Mouse (Mus musculus) limb, embryonic 13.5 days (tissue): ENCODE results near the gene Zmynd8. TPM values are rescaled to one million over a fixed set of nuclear protein-coding genes. Genes with fewer than 3 reads are reported as not detected.

Source experiments
- ATAC-seq: fragments of 200-750 bp; cut with Nextera tagmentation; 2 replicates; pipeline ENCODE4 v1.8.0; 2017; ENCODE audit warnings: low read depth, moderate number of reproducible peaks, moderate TSS enrichment; ENCODE audit not compliant: low FRiP score
- H3K27ac ChIP-seq: fragments of 300-500 bp; sonication (generic); 2 replicates; pipeline ENCODE4 v1.5.1; 2015; ENCODE audit warnings: inconsistent platforms, mild to moderate bottlenecking, moderate library complexity
- H3K27me3 ChIP-seq: fragments of 300-500 bp; sonication (generic); 2 replicates; pipeline ENCODE4 v1.6.1; 2015; ENCODE audit warnings: mild to moderate bottlenecking, inconsistent platforms
- H3K36me3 ChIP-seq: fragments of 300-500 bp; sonication (generic); 2 replicates; pipeline ENCODE4 v1.6.1; 2015; ENCODE audit warnings: inconsistent platforms, mild to moderate bottlenecking, moderate library complexity
- H3K4me1 ChIP-seq: fragments of 300-500 bp; sonication (generic); 2 replicates; pipeline ENCODE4 v1.6.1; 2015; ENCODE audit warnings: inconsistent platforms
- H3K4me2 ChIP-seq: fragments of 300-500 bp; sonication (generic); replicated peaks from 2 replicates; pipeline ENCODE4 v1.6.1; 2015; ENCODE audit warnings: inconsistent platforms, mild to moderate bottlenecking, moderate library complexity
- H3K4me3 ChIP-seq: fragments of 300-500 bp; sonication (generic); 2 replicates; pipeline ENCODE4 v1.5.1; 2015; ENCODE audit warnings: moderate library complexity, mild to moderate bottlenecking, inconsistent platforms
- H3K9ac ChIP-seq: fragments of 300-500 bp; sonication (generic); 2 replicates; pipeline ENCODE4 v1.6.1; 2015; ENCODE audit warnings: mild to moderate bottlenecking, inconsistent platforms
- H3K9me3 ChIP-seq: fragments of 300-500 bp; sonication (generic); 2 replicates; pipeline ENCODE4 v1.6.1; 2016; ENCODE audit warnings: inconsistent platforms
- WGBS: fragments of 180-500 bp; shearing (Covaris S2); methylation state at CpG from one replicate; pipeline ENCODE4 v1.1.7; 2015; 5-methylcytosine and 5-hydroxymethylcytosine counted together
- polyA plus RNA-seq: library from polyadenylated mRNA; unstranded; fragments of >200 nt; fragmentation: Nextera tagmentation; extraction: Ambion mirVana; gene quantifications from 2 replicates; pipeline ENCODE4 v1.2.1, GENCODE M21; 2015

Gene Zmynd8
- 59.4 and 65.7 TPM in 2 replicates for polyA plus RNA-seq

- Histone ChIP-seq H3K36me3 (no peaks in the 10 kb centered on the region), H3K4me3 (no peak within 1 kb of the TSS), H3K9ac (no peak within 1 kb of the TSS), H3K9me3 (no peaks in the 10 kb centered on the region), H3K27me3 (no peaks in the 10 kb centered on the region), H3K27ac (peak within 1 kb of the TSS; percentile 82; the same call in 1 of the 2 replicates), H3K4me2 (no peak within 1 kb of the TSS), H3K4me1 (peaks cover 30% of the 10 kb centered on the region)
- no peak for ATAC-seq
- WGBS, result 38% methylated on average over 23 of the region's 23 CpGs
These were observed at the start of gene Zmynd8 for GRCm38 (mm10) chr2:165898202-165899194. Zmynd8 (minus strand) TSS chr2:165899016.

GRCm38 (mm10) chr2:165948007-165948406 is 49.2 kb upstream of the Zmynd8 start:
- Histone ChIP-seq H3K27ac (no peak overlapping the region), H3K4me1 (peaks cover 4% of the 10 kb centered on the region; the same call in 1 of the 2 replicates), H3K4me3 (no peak overlapping the region), H3K36me3 (no peaks in the 10 kb centered on the region), H3K9ac (no peak overlapping the region), H3K4me2 (no peak overlapping the region), H3K27me3 (no peaks in the 10 kb centered on the region), H3K9me3 (no peaks in the 10 kb centered on the region)
- ATAC-seq, result no peak
- WGBS, result 57% methylated on average over 1 of the region's 1 CpGs

DNA sequence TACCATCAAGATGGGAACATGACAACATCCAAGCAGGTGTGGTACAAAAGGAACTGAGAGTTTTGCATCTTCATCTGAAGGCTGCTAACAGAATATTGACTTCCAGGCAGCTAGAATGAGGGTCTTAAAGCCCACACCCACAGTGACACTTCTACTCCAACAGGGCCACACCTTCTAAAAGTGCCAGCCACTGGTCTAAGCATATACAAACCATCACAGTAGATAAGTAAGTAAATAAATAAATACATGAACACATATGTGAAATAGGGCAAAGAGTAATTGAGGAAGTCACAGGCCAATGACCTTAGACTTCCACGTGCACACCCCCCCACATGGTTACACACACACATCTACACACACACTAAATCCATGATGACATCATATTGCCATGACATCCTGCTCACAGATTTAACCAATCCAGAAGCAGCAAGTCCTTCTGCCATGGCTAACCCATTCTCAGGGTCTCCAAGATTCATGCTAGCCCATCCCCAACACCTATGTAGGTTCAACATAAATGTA is 47.3 kb upstream of the Zmynd8 start:
- peaks cover 4% of the 10 kb centered on the region; the same call in 1 of the 2 replicates for H3K4me1 ChIP-seq
- H3K27ac ChIP-seq, result no peak overlapping the region
- H3K36me3 ChIP-seq, result no peaks in the 10 kb centered on the region
- no peak overlapping the region for H3K4me2 ChIP-seq
- WGBS, result 81% methylated on average over 1 of the region's 1 CpGs
- no peak overlapping the region for H3K4me3 ChIP-seq
- H3K9me3 ChIP-seq, result no peaks in the 10 kb centered on the region
- no peak overlapping the region for H3K9ac ChIP-seq
- no peak for ATAC-seq
- H3K27me3 ChIP-seq, result no peaks in the 10 kb centered on the region

DNA sequence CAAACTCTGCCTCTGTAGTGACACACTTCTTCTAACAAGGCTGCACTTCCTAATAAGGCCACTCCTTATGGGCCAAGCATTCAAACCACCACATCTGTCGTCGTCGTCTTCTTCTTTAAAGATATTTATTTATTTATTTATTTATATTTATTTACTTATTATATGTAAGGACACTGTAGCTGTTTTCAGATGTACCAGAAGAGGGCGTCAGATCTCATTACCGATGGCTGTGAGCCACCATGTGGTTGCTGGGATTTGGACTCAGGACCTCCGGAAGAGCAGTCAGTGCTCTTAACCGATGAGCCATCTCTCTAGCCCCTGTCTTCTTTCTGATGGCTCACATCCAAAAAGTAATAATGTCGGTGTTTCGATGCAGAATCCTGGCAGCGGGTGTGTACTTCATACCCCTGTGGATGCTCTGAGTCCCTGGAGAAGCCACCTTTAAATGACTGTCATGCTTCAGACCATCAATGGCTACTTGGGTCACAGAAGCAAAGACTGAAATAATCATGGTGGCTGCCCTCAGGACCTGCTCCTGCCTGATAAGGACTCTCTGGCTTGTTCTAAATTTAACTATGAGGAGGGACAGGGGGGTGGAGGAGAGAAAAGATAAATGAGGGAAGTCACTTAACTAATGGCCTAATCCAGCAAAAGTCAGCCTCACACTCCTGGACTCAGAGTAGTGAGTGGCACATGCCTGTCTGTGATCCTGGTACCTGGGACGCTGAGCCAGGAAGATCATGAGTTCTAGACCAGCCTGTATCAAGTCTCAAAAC is 45.9 kb upstream of the Zmynd8 start:
- Histone ChIP-seq H3K36me3 (no peaks in the 10 kb centered on the region), H3K9ac (no peak overlapping the region), H3K4me3 (no peak overlapping the region), H3K27ac (no peak overlapping the region), H3K4me1 (peaks cover 3% of the 10 kb centered on the region; the same call in 1 of the 2 replicates), H3K4me2 (no peak overlapping the region), H3K9me3 (no peaks in the 10 kb centered on the region), H3K27me3 (no peaks in the 10 kb centered on the region)
- ATAC-seq, result no peak
- 78% methylated on average over 11 of the region's 11 CpGs for WGBS

DNA sequence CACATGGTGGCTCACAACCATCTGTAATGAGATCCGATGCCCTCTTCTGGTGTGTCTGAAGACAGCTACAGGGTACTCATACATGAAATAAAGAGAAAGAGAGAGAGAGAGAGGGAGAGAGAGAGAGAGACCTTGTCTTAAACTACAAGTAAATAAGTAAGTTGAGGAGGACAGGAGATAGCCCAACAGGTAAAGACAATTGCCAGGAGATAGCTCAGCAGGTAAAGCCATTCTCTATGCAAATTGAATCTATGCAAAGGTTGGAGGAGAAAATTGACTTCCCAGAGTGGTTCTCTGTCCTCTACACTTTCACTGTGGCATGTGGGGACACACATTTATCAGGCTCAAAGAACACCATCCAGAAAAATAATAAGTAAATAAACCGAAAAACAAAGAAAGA is 44.3 kb upstream of the Zmynd8 start:
- H3K4me2 ChIP-seq, result no peak overlapping the region
- no peak for ATAC-seq
- WGBS, result 90% methylated on average over 2 of the region's 2 CpGs
- H3K4me3 ChIP-seq, result no peak overlapping the region
- H3K36me3 ChIP-seq, result no peaks in the 10 kb centered on the region
- no peak overlapping the region for H3K27ac ChIP-seq
- H3K27me3 ChIP-seq, result no peaks in the 10 kb centered on the region
- no peaks in the 10 kb centered on the region for H3K4me1 ChIP-seq
- H3K9me3 ChIP-seq, result no peaks in the 10 kb centered on the region
- no peak overlapping the region for H3K9ac ChIP-seq

DNA sequence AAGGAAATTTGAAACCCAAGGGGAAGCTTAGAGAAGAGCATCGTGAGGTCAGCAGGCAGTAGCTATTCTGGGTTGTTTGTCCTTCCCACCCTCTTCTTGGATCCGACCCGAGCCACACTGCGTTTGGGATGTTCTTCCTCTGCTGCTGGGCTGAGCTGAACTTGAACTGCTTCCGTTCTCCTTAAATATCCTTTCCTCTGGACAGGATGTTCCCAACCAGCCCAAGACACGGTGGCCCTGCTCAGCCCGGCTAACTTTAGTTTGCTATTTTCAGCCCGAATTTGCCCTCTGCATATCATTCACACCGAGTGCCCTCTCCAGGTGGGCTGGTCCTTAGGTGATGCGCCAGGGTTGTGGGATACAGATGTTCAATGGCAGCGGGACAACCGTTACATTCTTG is 37.3 kb upstream of the Zmynd8 start:
- H3K27me3 ChIP-seq, result no peaks in the 10 kb centered on the region

DNA sequence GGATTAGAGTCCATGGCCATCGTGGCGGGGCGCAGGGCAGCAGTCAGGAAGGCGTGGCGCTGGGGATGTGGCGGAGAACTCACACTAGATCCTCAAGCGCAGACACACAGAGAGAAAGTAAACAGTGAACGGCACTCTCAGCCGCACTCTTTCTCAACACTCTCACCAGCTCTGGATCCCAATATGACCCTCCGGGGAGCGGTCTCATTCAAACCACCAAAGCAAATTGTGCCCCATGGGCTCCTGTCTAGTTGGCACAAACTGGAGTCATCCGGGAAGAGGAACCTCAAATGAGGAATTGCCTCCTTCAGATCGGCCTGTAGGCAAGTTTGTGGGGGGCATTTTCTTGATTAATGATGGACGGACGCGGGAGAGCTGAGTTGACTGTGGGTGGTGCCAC is 28.9 kb upstream of the Zmynd8 start:
- H3K9me3 ChIP-seq, result no peaks in the 10 kb centered on the region
- no peak for ATAC-seq
- no peaks in the 10 kb centered on the region for H3K27me3 ChIP-seq
- 94% methylated on average over 16 of the region's 16 CpGs for WGBS
- no peak overlapping the region for H3K27ac ChIP-seq
- H3K4me3 ChIP-seq, result no peak overlapping the region
- no peaks in the 10 kb centered on the region for H3K36me3 ChIP-seq
- H3K9ac ChIP-seq, result no peak overlapping the region
- no peak overlapping the region for H3K4me2 ChIP-seq
- H3K4me1 ChIP-seq, result no peaks in the 10 kb centered on the region

More for the DNA sequence above, 37.3 kb upstream of the Zmynd8 start:
- no peak for ATAC-seq
- Histone ChIP-seq H3K27ac (no peak overlapping the region), H3K9me3 (no peaks in the 10 kb centered on the region), H3K4me2 (no peak overlapping the region), H3K4me3 (no peak overlapping the region), H3K36me3 (no peaks in the 10 kb centered on the region), H3K9ac (no peak overlapping the region), H3K4me1 (no peaks in the 10 kb centered on the region)
- 65% methylated on average over 12 of the region's 12 CpGs for WGBS

GRCm38 (mm10) chr2:165926191-165926590 is 27.4 kb upstream of the Zmynd8 start:
- H3K9ac ChIP-seq, result no peak overlapping the region
- H3K27ac ChIP-seq, result no peak overlapping the region
- no peaks in the 10 kb centered on the region for H3K9me3 ChIP-seq
- no peak overlapping the region for H3K4me2 ChIP-seq
- H3K4me1 ChIP-seq, result peaks cover 7% of the 10 kb centered on the region
- 90% methylated on average over 5 of the region's 5 CpGs for WGBS
- no peaks in the 10 kb centered on the region for H3K36me3 ChIP-seq
- H3K4me3 ChIP-seq, result no peak overlapping the region
- H3K27me3 ChIP-seq, result no peaks in the 10 kb centered on the region
- no peak for ATAC-seq

DNA sequence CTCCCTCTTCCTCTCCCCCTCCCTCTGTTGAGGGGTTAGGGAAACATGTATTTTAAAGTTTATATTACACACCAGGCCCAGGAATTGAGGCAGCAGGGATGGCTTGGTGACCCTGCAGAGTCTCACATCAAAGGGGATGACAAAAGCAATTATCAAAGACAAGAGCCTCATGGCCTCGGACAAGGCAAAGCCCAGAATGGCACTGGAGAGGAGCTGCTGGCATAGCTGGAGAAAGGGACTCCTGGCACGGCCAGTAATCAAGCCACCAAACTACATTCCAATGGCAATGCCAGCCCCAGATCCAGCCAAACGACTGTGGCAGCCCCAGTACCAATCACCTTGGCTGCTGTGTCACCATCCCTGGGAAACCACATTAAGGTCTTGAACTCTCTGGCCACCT is 26.3 kb upstream of the Zmynd8 start:
- no peak overlapping the region for H3K27ac ChIP-seq

GRCm38 (mm10) chr2:165924695-165925094 is 25.9 kb upstream of the Zmynd8 start:
- H3K27me3 ChIP-seq, result no peaks in the 10 kb centered on the region
- H3K36me3 ChIP-seq, result no peaks in the 10 kb centered on the region
- H3K27ac ChIP-seq, result no peak overlapping the region
- no peaks in the 10 kb centered on the region for H3K9me3 ChIP-seq
- H3K4me1 ChIP-seq, result peaks cover 7% of the 10 kb centered on the region
- H3K9ac ChIP-seq, result no peak overlapping the region
- H3K4me3 ChIP-seq, result no peak overlapping the region
- no peak overlapping the region for H3K4me2 ChIP-seq
- no peak for ATAC-seq
- WGBS, result 60% methylated on average over 2 of the region's 2 CpGs

More for the DNA sequence above, 26.3 kb upstream of the Zmynd8 start:
- Histone ChIP-seq H3K4me3 (no peak overlapping the region), H3K27me3 (no peaks in the 10 kb centered on the region), H3K4me2 (no peak overlapping the region), H3K4me1 (peaks cover 7% of the 10 kb centered on the region), H3K9ac (no peak overlapping the region), H3K36me3 (no peaks in the 10 kb centered on the region), H3K9me3 (no peaks in the 10 kb centered on the region)
- no peak for ATAC-seq
- 43% methylated on average over 3 of the region's 3 CpGs for WGBS

DNA sequence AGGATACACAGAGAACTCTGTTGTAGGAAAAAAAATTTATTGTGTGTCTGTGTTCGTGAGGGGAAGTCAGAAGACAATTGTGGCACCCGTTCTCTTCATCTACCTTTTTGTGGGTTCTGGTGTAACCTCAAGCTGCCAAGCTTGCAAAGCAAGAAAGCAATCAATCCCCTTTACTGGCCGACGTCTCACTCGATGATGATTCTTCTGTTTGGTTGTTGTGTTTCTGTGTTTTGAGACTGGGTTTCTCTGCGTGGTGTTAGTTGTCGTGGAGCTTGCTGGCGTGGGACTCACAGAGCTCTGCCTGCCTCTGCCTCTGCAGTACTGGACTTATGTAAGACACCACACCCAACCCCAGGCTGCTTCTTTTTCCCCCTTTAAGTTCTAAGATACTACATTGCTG is 24.9 kb upstream of the Zmynd8 start:
- Histone ChIP-seq H3K4me3 (no peak overlapping the region), H3K4me2 (no peak overlapping the region), H3K27me3 (no peaks in the 10 kb centered on the region), H3K36me3 (no peaks in the 10 kb centered on the region), H3K4me1 (peaks cover 7% of the 10 kb centered on the region), H3K9me3 (no peaks in the 10 kb centered on the region), H3K9ac (no peak overlapping the region), H3K27ac (no peak overlapping the region)
- 85% methylated on average over 8 of the region's 8 CpGs for WGBS
- ATAC-seq, result no peak

GRCm38 (mm10) chr2:165922994-165923393 is 24.2 kb upstream of the Zmynd8 start:
- Histone ChIP-seq H3K27ac (no peak overlapping the region), H3K9me3 (no peaks in the 10 kb centered on the region), H3K4me3 (no peak overlapping the region), H3K4me1 (peaks cover 7% of the 10 kb centered on the region), H3K9ac (no peak overlapping the region), H3K4me2 (no peak overlapping the region), H3K27me3 (no peaks in the 10 kb centered on the region), H3K36me3 (no peaks in the 10 kb centered on the region)
- WGBS, result 86% methylated on average over 3 of the region's 3 CpGs
- no peak for ATAC-seq
